Mouse (Mus musculus) right cerebral cortex, adult 2 months (tissue): ENCODE measurements at regions not wholly inside any gene's neighbourhood (a gene's known extent, or its start where the extent isn't known, plus 50 kb on each side); places are given as distances from the start of the nearest gene placed in this dataset.
A peak's percentile ranks its signal among the peaks of the same experiment; 100 is the strongest.

Source experiments
- DNase-seq, 2 experiments: peaks; one replicate each; pipeline ENCODE4 v3.0.0; 2021 to 2022; ENCODE audit warnings: low spot score in 2 of 2

DNA sequence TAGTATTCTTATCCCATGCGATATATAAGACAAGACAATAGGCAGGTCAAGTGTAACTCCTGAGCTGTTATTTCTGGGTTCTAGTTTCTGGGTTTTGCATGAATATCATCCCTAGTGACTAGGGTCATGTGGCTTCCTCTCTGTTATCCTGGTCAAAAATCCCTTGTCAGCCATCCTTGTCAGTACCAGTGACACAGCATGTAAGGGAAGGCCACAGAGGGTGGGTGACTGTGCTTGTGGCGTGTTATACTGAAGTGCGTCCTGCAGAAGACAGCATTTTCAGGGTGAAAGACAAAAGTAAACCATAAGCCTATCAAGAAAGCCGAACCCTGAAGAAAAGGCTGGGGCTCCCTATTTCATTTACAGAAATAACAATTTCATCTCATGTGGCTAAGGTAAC, 50.7 kb upstream of the Echdc3 start:
- DNase-seq, result no peak

DNA sequence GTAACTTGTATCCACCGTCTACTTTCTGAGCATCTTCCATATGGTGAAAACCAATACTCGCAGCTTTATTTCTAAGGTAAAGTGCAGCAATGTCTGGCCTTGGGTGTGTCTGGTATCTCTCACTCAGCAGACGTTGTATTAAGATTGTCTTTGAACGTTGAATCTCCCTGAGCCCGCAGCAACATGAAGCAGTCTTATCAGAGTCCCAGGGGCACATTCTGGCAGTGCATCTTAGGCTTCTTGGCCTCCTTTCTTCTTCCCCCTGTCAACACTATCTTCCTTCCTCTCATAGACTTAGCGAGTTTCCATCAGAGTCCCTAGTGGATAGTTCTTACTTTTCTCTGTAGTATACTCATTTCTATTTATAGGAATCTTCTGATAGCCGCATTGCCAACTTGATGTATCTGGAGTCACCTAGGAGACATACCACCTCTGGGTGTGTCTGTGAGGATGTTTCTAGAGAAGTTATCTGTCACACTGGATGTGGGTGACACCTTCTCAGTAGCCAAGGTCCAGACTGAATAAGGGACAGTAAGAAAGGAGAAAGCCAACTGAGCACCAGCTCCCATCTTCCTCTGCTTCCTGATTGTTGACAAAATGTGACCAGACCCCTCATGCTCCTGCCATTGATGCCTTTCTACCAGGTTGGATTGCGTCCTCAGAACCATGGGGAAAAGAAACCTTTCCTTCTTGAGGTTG, 51.4 kb upstream of the Echdc3 start:
- no peak for DNase-seq

DNA sequence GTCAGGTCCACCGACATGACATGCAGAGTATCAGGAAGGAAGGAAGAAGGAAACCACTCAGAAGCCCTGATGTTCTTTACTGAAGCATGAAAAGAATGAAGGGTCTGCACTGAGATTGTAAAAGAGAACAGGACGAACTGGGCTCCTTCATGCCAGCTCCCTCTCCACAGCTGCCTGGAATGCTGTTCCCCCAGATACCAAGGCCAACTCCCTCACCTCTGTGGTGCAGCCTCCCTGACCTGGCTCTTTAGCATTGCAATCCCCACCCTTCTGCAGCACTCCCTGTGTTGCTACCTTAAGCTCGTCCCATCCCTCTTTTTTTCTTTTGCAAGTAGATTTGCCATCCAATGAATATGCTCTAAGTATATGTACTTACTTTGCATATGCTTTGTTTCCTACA, 52.3 kb upstream of the Echdc3 start:
- no peak for DNase-seq

DNA sequence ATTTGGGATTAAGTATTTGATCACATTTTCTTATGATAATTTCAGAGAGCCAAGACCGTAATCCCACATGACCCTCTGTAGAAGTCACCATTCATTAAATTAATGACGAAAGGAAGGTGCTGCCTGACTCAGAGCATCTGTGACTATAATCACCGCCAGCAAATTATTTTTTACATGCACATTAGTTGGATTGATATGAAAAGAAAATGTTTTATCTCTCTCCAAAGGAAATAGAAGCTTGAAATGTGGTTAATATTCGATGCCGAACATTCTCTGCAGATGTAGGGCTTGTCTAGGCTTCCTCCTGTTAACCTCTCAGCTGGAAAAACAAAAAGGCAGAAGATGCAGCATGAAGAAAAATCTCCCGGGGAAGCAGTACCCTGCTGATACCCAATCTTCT, 54.2 kb upstream of the Echdc3 start:
- no peak for DNase-seq

DNA sequence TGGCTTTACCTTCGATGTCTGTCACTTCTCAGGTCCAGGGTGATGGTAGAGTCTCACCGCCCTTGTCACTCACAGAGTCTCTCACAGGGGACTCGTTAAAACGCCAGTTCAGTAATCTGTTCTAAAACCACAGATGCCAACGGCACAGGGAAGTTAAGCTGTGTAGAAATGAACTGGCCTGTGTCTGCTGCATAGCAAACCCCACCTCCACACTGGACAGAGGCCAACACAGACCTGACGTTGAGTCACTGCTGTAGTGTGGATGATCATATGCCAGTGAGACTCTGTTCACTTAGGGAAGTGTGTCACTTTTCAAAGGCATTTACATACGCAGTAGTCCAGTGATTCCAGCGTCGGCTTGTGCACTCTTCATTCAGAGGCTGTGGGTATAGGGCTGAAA, 54.7 kb upstream of the Echdc3 start:
- DNase-seq, result peak; percentile 73 to 82

DNA sequence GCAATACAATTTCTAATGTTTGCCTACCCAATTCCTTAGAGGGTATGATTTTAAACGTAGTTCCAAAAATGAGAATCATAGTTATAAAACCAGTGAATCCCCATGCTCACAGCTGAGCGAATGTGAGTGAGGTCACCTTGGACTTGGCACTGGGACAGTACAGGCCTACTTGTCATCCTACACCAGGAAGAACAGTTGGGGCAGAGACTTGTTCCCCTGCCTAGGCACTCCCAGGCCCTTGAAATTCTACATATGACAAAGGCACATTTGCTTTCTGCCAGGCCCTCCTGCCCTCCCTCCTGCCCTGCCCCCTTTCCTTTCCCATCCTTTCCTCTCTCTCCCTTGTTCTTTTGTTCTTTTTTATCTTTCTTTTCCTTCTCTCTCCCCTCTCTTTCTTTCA, 50.0 kb upstream of the Usp6nl start:
- DNase-seq, result no peak
